Mouse (Mus musculus): Measurements from ENCODE around the gene Ddx4. TPM values are rescaled to one million over a fixed set of nuclear protein-coding genes. Genes with fewer than 3 reads are reported as not detected.

The Ddx4 gene
- polyA plus RNA-seq, 1 experiment from 2014 or later: 0.99 TPM

GRCm38 (mm10) chr13:112560554-112561138, 91.6 kb downstream of the Ddx4 start:
- Histone ChIP-seq H3K9me3 (ENCODE audit: control insufficient read depth, low read length) (no peaks in the 10 kb centered on the region), H3K36me3 (ENCODE audit: control insufficient read depth, insufficient read depth, low read length) (no peaks in the 10 kb centered on the region), H3K27me3 (replicated peaks; ENCODE audit: control insufficient read depth, insufficient read depth, low read length) (no peaks in the 10 kb centered on the region), H3K9ac (ENCODE audit: low read depth, low read length) (no peak overlapping the region), H3K27ac (replicated peaks; ENCODE audit: low read depth, low read length) (no peak overlapping the region), H3K4me1 (ENCODE audit: control insufficient read depth, insufficient read depth, low read length) (no peaks in the 10 kb centered on the region), H3K4me2 (ENCODE audit: low read depth, low read length) (no peak overlapping the region), H3K4me3 (ENCODE audit: low read depth, low read length) (no peak overlapping the region)
- WGBS: 82% methylated on average over 6 of the region's 6 CpGs
- ATAC-seq (ENCODE audit: low read depth) (no peak), DNase-seq (ENCODE audit: low spot score) (no peak)

GRCm38 (mm10) chr13:112556501-112556900, 95.8 kb downstream of the Ddx4 start:
- H3K9ac ChIP-seq (ENCODE audit: low read depth, low read length): no peak overlapping the region
- H3K36me3 ChIP-seq (ENCODE audit: control insufficient read depth, insufficient read depth, low read length): no peaks in the 10 kb centered on the region
- 35% methylated on average over 2 of the region's 2 CpGs for WGBS
- no peak overlapping the region for H3K27ac ChIP-seq (replicated peaks; ENCODE audit: low read depth, low read length)
- H3K4me1 ChIP-seq (ENCODE audit: control insufficient read depth, insufficient read depth, low read length): no peaks in the 10 kb centered on the region
- H3K27me3 ChIP-seq (replicated peaks; ENCODE audit: control insufficient read depth, insufficient read depth, low read length): no peaks in the 10 kb centered on the region
- DNase-seq (ENCODE audit: low spot score): no peak
- no peaks in the 10 kb centered on the region for H3K9me3 ChIP-seq (ENCODE audit: control insufficient read depth, low read length)
- H3K4me3 ChIP-seq (ENCODE audit: low read depth, low read length): no peak overlapping the region
- ATAC-seq (ENCODE audit: low read depth): no peak
- H3K4me2 ChIP-seq (ENCODE audit: low read depth, low read length): no peak overlapping the region

GRCm38 (mm10) chr13:112553304-112553703, 99.0 kb downstream of the Ddx4 start:
- Histone ChIP-seq H3K4me3 (ENCODE audit: low read depth, low read length) (no peak overlapping the region), H3K27ac (replicated peaks; ENCODE audit: low read depth, low read length) (no peak overlapping the region), H3K4me1 (ENCODE audit: control insufficient read depth, insufficient read depth, low read length) (no peaks in the 10 kb centered on the region), H3K4me2 (ENCODE audit: low read depth, low read length) (no peak overlapping the region), H3K27me3 (replicated peaks; ENCODE audit: control insufficient read depth, insufficient read depth, low read length) (no peaks in the 10 kb centered on the region), H3K9me3 (ENCODE audit: control insufficient read depth, low read length) (no peaks in the 10 kb centered on the region), H3K9ac (ENCODE audit: low read depth, low read length) (no peak overlapping the region), H3K36me3 (ENCODE audit: control insufficient read depth, insufficient read depth, low read length) (no peaks in the 10 kb centered on the region)
- DNase-seq (ENCODE audit: low spot score): no peak
- 86% methylated on average over 5 of the region's 5 CpGs for WGBS
- ATAC-seq (ENCODE audit: low read depth): no peak

DNA sequence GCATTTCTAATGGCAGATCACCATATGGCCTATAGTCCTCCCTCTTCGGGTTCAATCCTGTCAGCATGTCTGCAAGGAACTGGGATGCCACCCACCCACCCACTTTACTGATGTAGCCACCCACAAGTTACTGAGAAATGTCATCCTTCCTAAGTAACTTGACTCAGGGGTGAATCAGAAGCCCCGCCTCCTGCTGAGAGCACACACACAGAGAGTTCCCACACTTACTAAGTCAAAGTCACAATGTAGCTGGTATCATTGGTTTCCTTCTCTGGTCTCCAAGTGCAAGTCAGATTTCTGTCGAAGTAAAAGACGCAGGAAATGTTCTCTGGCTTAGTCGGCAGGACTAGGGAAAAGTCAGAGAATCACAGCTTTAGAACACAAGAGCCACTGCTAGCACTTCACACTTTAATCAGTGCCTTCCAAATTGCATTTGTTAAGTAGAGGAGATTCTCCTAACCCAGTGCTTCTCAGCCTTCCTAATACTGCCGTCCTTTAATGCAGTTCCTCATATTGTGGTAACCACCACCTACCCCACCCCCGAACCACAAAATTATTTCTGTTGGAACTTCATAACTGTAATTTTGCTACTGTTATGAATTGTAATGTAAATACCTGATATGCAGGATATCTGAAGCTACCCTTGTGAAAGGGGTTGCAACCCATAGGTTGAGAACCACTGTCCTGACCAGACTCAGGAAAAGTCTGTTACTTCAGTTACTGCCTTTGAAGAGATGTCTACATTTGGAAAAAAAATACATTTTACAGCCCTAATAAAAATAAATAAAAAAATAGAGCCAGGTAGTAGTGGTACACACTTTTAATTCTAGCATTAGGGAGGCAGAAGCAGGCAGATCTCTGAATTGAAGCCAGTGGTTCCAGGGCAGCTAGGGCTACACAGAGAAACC, 100.4 kb downstream of the Ddx4 start:
- H3K9me3 ChIP-seq (ENCODE audit: control insufficient read depth, low read length): no peaks in the 10 kb centered on the region
- H3K4me2 ChIP-seq (ENCODE audit: low read depth, low read length): no peak overlapping the region
- H3K4me3 ChIP-seq (ENCODE audit: low read depth, low read length): no peak overlapping the region
- DNase-seq (ENCODE audit: low spot score) (no peak), ATAC-seq (ENCODE audit: low read depth) (no peak)
- no peaks in the 10 kb centered on the region for H3K27me3 ChIP-seq (replicated peaks; ENCODE audit: control insufficient read depth, insufficient read depth, low read length)
- H3K27ac ChIP-seq (replicated peaks; ENCODE audit: low read depth, low read length): no peak overlapping the region
- H3K4me1 ChIP-seq (ENCODE audit: control insufficient read depth, insufficient read depth, low read length): no peaks in the 10 kb centered on the region
- WGBS: 83% methylated on average over 7 of the region's 7 CpGs
- H3K36me3 ChIP-seq (ENCODE audit: control insufficient read depth, insufficient read depth, low read length): no peaks in the 10 kb centered on the region
- H3K9ac ChIP-seq (ENCODE audit: low read depth, low read length): no peak overlapping the region

Other genes starting within 250 kb of the Ddx4 start
- 43.2 and 47.4 TPM in 2 replicates for gene Il6st, start 188.4 kb downstream of the Ddx4 start, polyA plus RNA-seq (2014; fragmentation: Nextera tagmentation; extraction: Ambion mirVana)
- 0.07 and 0.10 TPM in 2 replicates for gene Il31ra, start 58.1 kb downstream of the Ddx4 start, polyA plus RNA-seq (2014; fragmentation: Nextera tagmentation; extraction: Ambion mirVana)
- gene Slc38a9, start 8.3 kb upstream of the Ddx4 start, polyA plus RNA-seq (2014; fragmentation: Nextera tagmentation; extraction: Ambion mirVana): 13.8 and 13.9 TPM in 2 replicates
- gene Plpp1, start 148.3 kb upstream of the Ddx4 start, polyA plus RNA-seq (2014; fragmentation: Nextera tagmentation; extraction: Ambion mirVana): 60.5 and 64.6 TPM in 2 replicates

All from embryonic facial prominence, embryonic 14.5 days (tissue).